Mouse (Mus musculus) midbrain, embryonic 15.5 days (tissue): ENCODE data around the gene Cemip2. TPM values are rescaled to one million over a fixed set of nuclear protein-coding genes. Genes with fewer than 3 reads are reported as not detected.
"Not testable (repeated sequence)": the region's sequence is repeated elsewhere in the genome, so short reads cannot be mapped to it uniquely, and the experiment has no call there.

ENCODE experiments used
- ATAC-seq: fragments of 200-750 bp; cut with Nextera tagmentation; replicated peaks from 2 replicates; pipeline ENCODE4 v1.8.0; 2017; ENCODE audit warnings: moderate TSS enrichment
- H3K27ac ChIP-seq: fragments of 300-500 bp; sonication (generic); 2 replicates; pipeline ENCODE4 v1.5.1; 2015; ENCODE audit warnings: mild to moderate bottlenecking, inconsistent platforms
- H3K27me3 ChIP-seq: fragments of 300-500 bp; sonication (generic); replicated peaks from 2 replicates; pipeline ENCODE4 v1.6.1; 2015; ENCODE audit warnings: inconsistent platforms
- H3K36me3 ChIP-seq: fragments of 300-500 bp; sonication (generic); replicated peaks from 2 replicates; pipeline ENCODE4 v1.6.1; 2015; ENCODE audit warnings: inconsistent platforms
- H3K4me1 ChIP-seq: fragments of 300-500 bp; sonication (generic); 2 replicates; pipeline ENCODE4 v1.6.1; 2015; ENCODE audit warnings: inconsistent platforms
- H3K4me2 ChIP-seq: fragments of 300-500 bp; sonication (generic); 2 replicates; pipeline ENCODE4 v1.6.1; 2015; ENCODE audit warnings: inconsistent platforms, mild to moderate bottlenecking, moderate library complexity
- H3K4me3 ChIP-seq: fragments of 300-500 bp; sonication (generic); 2 replicates; pipeline ENCODE4 v1.5.1; 2015; ENCODE audit warnings: mild to moderate bottlenecking, inconsistent platforms
- H3K9ac ChIP-seq: fragments of 300-500 bp; sonication (generic); 2 replicates; pipeline ENCODE4 v1.6.1; 2015; ENCODE audit warnings: mild to moderate bottlenecking, inconsistent platforms
- H3K9me3 ChIP-seq: fragments of 300-500 bp; sonication (generic); 2 replicates; pipeline ENCODE4 v1.6.1; 2016; ENCODE audit warnings: inconsistent platforms
- WGBS: fragments of 180-500 bp; shearing (Covaris S2); methylation state at CpG from one replicate; pipeline ENCODE4 v1.1.7; 2015; ENCODE audit warnings: mixed read lengths; 5-methylcytosine and 5-hydroxymethylcytosine counted together
- polyA plus RNA-seq: library from polyadenylated mRNA; unstranded; fragments of >200 nt; fragmentation: Nextera tagmentation; extraction: Ambion mirVana; gene quantifications from 2 replicates; pipeline ENCODE4 v1.2.1, GENCODE M21; 2015

Cemip2 gene
- polyA plus RNA-seq, 1 experiment from 2014 or later: 41.6 TPM

DNA sequence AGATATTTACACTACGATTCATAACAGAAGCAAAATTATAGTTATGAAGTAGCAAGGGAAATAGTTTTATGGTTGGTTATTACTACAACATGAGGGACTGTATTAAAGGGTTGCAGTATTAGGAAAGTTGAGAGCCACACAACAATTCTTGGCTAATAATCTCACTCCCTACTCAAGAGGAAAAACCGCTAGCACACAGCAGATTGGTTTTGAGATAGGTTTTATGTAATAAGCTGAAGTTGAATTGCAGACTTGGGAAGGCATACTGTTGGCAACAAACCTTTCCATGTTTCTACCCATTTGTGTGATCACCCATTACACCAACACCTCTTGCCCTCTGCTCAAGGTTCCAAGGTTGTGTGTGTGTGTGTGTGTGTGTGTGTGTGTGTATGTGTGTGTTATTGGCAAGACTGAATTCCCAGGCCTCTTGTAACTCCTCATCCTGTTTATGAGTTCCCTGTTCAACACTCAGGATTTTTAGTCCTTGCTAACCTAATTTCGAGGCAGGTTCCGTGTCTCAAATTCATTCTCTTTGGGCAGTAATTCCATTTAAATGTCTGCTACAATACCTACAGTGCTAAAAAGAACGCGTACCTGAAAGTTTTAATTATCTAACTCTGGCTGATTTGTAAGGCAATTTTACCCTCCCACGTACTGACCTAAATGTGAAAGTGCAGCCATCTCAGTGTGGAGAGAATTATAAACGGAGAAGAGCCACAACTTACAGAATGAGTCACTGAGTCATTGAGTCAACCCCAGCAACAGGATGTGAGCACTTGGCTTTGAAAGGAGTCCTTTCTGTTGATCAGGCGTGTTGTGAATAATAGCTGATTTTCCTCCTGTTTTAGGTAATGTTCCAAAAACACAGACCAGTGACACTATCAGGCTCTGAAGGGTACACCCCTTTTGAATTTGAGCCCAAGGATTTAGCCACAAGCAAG lies 85.1 kb downstream of the Cemip2 start:
- H3K9me3 ChIP-seq: no peaks in the 10 kb centered on the region
- no peak for ATAC-seq

DNA sequence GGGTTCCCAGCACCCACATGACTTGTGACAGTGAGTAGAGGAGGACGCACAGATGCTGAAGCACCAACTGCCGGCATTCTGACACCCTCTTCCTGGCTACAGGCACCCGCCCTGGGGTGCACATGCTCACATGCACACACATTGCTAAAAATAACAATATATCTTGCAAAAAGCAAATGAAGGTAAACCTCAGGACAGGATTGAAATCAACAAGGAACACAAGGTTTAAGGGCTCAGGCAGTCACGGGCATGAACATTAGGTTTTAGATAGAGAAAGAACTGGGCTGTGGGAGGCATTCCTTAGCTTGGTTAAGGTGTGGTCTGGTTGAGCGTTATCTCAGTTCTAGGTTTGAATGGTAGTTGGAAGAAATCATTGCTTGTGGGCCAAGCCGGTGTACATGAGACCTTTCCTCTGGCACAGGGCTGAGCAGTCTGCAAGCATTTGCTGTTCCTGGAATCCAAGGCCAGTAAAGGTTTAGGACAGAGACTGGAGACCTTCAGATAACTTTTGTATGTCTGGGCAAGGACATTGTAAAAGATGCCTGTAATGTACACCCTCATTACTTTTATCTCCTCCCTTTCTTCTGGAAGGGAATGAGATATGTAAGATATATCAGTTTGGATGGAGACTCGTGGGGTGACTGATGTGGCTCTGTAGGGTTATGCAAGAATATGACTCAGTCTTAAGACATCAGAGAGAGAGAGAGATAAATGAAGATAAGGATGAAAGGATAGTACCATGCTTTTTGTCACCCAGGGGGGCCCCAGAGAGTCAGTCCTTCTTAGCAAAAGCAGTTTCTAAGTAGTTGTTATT lies 87.3 kb downstream of the Cemip2 start:
- 91% methylated on average over 7 of the region's 7 CpGs for WGBS
- Histone ChIP-seq H3K36me3 (no peaks in the 10 kb centered on the region), H3K4me2 (no peak overlapping the region), H3K9me3 (no peaks in the 10 kb centered on the region), H3K4me1 (no peaks in the 10 kb centered on the region), H3K27me3 (no peaks in the 10 kb centered on the region), H3K27ac (no peak overlapping the region), H3K9ac (no peak overlapping the region), H3K4me3 (no peak overlapping the region)
- ATAC-seq: no peak

More for the DNA sequence above, 85.1 kb downstream of the Cemip2 start:
- H3K4me2 ChIP-seq: no peak overlapping the region
- H3K4me3 ChIP-seq: no peak overlapping the region
- H3K4me1 ChIP-seq: no peaks in the 10 kb centered on the region
- no peak overlapping the region for H3K27ac ChIP-seq
- H3K9ac ChIP-seq: no peak overlapping the region
- 91% methylated on average over 9 of the region's 9 CpGs for WGBS
- no peaks in the 10 kb centered on the region for H3K36me3 ChIP-seq
- H3K27me3 ChIP-seq: no peaks in the 10 kb centered on the region

DNA sequence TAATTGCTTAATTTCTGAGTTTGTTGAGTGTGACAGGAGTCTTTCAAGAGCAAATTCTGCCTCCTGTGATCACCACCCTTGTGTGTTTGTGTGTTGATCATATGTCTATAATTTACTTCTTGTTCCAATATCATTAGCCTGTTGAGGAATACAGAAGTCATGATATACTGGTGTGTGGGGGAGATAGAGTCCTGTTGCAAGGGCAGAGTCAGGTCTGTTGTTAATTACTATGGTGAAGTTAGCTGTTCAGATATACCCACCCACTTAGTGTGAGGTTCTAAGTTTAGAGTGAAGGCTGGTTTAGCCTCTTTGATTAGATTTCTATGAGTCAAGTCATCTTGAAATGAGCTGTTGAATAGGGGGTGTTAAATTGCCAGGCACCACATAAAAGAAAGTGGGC lies 88.0 kb downstream of the Cemip2 start:
- Histone ChIP-seq H3K4me1 (no peaks in the 10 kb centered on the region), H3K36me3 (no peaks in the 10 kb centered on the region), H3K9ac (no peak overlapping the region), H3K27me3 (no peaks in the 10 kb centered on the region), H3K9me3 (no peaks in the 10 kb centered on the region), H3K4me2 (no peak overlapping the region), H3K4me3 (no peak overlapping the region), H3K27ac (no peak overlapping the region)
- no peak for ATAC-seq

DNA sequence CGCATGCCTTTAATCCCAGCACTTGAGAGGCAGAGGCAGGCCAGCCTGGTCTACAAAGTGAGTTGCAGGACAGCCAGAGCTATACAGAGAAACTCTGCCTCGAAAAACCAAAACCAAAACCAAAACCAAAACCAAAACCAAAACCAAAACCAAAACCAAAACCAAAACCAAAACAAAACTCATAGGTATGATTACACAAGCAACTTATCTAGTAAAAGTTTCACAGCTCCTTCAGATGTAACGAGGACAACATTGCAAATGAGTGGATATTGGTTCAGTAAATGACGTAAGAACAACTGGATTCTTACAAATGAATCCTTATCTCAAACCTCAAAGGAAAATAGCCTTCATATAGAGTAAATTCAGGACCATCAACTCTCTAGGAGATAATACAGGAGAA lies 88.6 kb downstream of the Cemip2 start:
- not testable (repeated sequence) for H3K4me2 ChIP-seq, H3K36me3 ChIP-seq, H3K27me3 ChIP-seq, ATAC-seq, H3K27ac ChIP-seq, H3K4me3 ChIP-seq, H3K4me1 ChIP-seq, H3K9me3 ChIP-seq, H3K9ac ChIP-seq
- WGBS: 95% methylated on average over 4 of the region's 4 CpGs

DNA sequence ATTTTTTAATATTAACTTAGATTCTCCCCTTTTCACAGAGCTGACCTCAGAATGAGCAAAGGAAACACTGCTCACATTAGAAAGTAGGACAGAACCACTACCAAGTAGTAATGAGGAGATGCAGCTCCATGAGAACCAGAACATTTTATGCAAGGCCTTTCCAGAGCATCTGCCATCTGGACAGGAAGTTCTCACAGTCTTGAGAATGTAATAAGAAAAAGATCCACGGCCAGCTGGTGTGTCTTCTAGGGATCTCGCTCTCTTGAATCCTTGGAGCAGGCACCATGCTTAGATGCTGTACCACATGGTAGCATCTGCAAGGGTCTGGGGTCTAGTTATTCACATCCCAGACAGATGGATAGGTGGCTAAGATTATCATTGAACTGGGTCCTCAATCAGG lies 90.3 kb downstream of the Cemip2 start:
- Histone ChIP-seq H3K9ac (no peak overlapping the region), H3K27me3 (no peaks in the 10 kb centered on the region), H3K27ac (no peak overlapping the region), H3K4me2 (no peak overlapping the region), H3K36me3 (no peaks in the 10 kb centered on the region), H3K9me3 (no peaks in the 10 kb centered on the region), H3K4me1 (no peaks in the 10 kb centered on the region), H3K4me3 (no peak overlapping the region)
- ATAC-seq: no peak
- WGBS: 86% methylated on average over 2 of the region's 2 CpGs

DNA sequence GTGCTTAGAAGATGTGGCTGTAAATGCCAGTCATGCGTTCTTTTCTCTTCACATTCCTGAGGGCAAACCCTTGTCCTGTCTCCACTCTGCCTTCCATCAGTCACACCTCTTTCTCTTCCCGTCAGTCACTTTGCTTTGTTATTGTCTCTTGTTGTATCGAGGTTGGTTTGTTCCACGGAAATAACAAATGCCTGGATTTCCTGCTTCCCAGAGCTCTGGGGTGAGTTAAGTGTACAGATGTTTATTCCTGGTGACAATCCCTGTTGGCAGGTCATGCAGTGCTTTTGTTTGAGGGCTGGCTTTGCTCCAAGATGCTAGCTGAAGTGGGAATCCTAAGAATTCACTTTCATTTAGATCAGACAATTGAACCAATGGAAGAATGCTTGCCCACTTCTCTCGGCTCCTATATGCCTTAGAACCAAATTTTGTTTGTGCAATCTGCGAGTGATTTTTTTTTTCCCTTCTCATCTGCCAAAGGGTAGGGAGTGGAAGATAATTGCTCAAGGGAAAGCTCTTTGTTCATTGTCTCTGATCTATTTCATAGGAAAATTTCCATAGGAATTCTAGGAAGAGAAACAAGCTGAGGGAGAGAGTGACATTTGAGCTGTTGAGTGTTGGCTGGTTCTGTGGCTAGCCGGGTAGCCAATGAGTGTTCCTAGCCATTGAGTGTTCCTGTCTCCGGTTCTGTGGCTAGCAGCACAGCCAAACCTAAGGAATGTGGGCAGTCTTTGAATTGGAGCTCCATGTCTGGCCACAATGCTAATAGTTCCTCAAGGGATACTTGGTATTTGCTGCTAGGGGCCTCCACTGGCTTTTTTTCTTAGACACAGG lies 104.2 kb downstream of the Cemip2 start:
- ATAC-seq: no peak
- no peaks in the 10 kb centered on the region for H3K36me3 ChIP-seq
- H3K4me2 ChIP-seq: no peak overlapping the region
- no peak overlapping the region for H3K9ac ChIP-seq
- no peaks in the 10 kb centered on the region for H3K4me1 ChIP-seq
- H3K4me3 ChIP-seq: no peak overlapping the region
- no peaks in the 10 kb centered on the region for H3K9me3 ChIP-seq
- WGBS: 10% methylated on average over 8 of the region's 8 CpGs
- H3K27ac ChIP-seq: no peak overlapping the region
- no peaks in the 10 kb centered on the region for H3K27me3 ChIP-seq

DNA sequence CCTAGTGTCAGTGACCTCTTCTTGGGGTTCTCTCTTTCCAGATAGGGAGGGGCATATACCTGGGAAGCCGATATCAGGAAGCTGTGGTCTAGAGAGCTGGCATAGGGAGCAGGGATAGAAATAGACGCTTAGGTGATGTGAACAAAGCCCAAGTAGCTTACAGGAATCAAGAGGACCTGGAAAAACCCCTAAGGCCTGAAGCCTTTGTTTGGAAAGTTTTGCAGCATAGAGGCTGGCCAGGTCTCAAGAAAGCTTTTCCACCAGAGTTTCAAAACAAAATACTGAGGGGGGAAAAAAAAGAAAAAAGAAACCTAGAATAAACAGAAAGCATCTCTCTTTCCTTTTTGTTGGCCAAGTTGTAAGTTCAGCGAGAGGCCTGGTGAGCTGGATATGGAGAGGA lies 104.9 kb downstream of the Cemip2 start:
- Histone ChIP-seq H3K4me1 (no peaks in the 10 kb centered on the region), H3K4me2 (no peak overlapping the region), H3K36me3 (no peaks in the 10 kb centered on the region), H3K9ac (no peak overlapping the region), H3K27ac (no peak overlapping the region), H3K4me3 (no peak overlapping the region), H3K9me3 (no peaks in the 10 kb centered on the region), H3K27me3 (no peaks in the 10 kb centered on the region)
- 86% methylated on average over 3 of the region's 3 CpGs for WGBS
- ATAC-seq: no peak

DNA sequence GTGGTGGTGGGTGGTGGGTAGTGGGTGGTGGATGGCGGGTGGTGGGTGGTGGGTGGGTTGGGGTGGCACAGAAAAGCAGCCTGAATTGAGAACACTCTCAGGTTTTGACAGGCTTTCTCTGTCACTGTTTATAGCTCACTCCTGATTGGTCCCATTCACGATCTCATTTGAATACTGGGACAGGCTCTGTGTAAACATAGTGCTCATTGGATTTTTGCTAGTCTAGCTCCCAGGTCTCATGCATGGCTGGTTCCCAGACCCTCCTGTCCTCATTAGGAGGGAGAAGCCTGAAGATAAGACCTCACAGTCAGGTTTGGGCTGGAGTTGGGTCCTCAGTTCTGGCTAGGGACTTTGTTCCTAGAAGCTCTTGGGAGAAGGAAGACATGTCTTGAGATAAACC lies 105.8 kb downstream of the Cemip2 start:
- 83% methylated on average over 2 of the region's 2 CpGs for WGBS
- Histone ChIP-seq H3K4me3 (no peak overlapping the region), H3K27ac (no peak overlapping the region), H3K27me3 (no peaks in the 10 kb centered on the region), H3K9me3 (no peaks in the 10 kb centered on the region), H3K9ac (no peak overlapping the region), H3K4me1 (no peaks in the 10 kb centered on the region), H3K4me2 (no peak overlapping the region), H3K36me3 (no peaks in the 10 kb centered on the region)
- ATAC-seq: 0 out of 2 replicates have a peak, but pooled peaks have one; percentile 39

DNA sequence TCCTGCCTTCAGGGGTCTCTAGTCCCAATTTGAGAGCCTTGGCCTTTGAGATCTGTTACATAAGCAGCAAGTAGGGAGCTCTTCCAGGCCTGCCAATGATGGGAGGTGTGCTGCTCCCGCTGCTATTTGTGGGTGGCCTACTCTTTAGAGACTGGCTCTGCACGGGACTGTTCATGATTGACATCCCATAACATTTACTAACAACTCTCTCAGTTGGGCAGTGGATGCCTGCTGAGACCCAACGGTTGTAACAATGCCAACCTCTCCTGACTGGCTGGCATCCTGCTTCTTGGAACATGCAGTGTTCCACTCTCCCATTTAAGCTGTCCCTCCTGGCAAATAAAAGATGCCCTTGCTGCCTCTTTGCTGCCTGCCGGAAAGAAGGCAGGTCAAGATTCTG lies 106.2 kb downstream of the Cemip2 start:
- Histone ChIP-seq H3K4me3 (no peak overlapping the region), H3K27me3 (no peaks in the 10 kb centered on the region), H3K36me3 (no peaks in the 10 kb centered on the region), H3K4me2 (no peak overlapping the region), H3K9me3 (no peaks in the 10 kb centered on the region), H3K9ac (no peak overlapping the region), H3K27ac (no peak overlapping the region), H3K4me1 (no peaks in the 10 kb centered on the region)
- WGBS: 37% methylated on average over 4 of the region's 4 CpGs
- ATAC-seq: no peak

DNA sequence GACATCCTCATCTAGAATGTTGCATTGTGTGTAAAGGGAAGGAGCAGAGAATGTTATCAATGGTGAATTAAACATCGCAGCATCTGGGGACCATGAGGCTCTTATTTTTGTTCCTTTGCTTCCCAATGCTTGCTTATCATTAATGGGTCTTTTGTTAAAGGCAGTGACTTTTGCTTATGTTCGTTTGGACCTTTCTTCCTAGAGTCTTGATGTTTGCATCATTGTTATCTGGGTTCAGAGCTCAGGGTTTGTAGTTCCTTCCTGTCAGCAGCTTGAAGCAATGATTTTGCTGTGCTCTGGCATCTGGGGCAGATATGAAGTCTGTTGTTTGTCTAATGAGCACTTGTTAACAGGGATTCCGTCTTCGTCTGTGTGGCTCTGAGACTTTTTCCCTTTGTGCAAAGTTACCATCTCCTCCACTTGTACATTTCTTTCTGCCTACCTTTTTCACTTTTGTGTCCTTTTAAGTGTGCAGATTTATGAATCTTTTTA lies 108.1 kb downstream of the Cemip2 start:
- Histone ChIP-seq H3K36me3 (no peaks in the 10 kb centered on the region), H3K4me3 (no peak overlapping the region), H3K27me3 (no peaks in the 10 kb centered on the region), H3K9me3 (no peaks in the 10 kb centered on the region), H3K27ac (no peak overlapping the region), H3K9ac (no peak overlapping the region), H3K4me1 (no peaks in the 10 kb centered on the region), H3K4me2 (no peak overlapping the region)
- no peak for ATAC-seq
- WGBS: 75% methylated on average over 4 of the region's 4 CpGs

DNA sequence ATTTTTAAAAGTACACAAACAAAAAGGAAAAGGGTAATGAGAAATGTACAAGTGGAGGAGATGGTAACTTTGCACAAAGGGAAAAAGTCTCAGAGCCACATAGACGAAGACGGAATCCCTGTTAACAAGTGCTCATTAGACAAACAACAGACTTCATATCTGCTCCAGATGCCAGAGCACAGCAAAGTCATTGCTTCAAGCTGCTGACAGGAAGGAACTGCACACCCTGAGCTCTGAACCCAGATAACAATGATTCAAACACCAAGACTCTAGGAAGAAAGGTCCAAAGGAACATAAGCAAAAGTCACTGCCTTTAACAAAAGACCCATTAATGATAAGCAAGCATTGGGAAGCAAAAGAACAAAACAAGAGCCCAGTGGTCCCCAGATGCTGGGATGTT lies 112.6 kb downstream of the Cemip2 start:
- Histone ChIP-seq H3K4me3 (no peak overlapping the region), H3K36me3 (no peaks in the 10 kb centered on the region), H3K4me1 (no peaks in the 10 kb centered on the region), H3K9ac (no peak overlapping the region), H3K9me3 (no peaks in the 10 kb centered on the region), H3K4me2 (no peak overlapping the region), H3K27ac (no peak overlapping the region), H3K27me3 (no peaks in the 10 kb centered on the region)
- WGBS: 89% methylated on average over 2 of the region's 2 CpGs
- no peak for ATAC-seq

DNA sequence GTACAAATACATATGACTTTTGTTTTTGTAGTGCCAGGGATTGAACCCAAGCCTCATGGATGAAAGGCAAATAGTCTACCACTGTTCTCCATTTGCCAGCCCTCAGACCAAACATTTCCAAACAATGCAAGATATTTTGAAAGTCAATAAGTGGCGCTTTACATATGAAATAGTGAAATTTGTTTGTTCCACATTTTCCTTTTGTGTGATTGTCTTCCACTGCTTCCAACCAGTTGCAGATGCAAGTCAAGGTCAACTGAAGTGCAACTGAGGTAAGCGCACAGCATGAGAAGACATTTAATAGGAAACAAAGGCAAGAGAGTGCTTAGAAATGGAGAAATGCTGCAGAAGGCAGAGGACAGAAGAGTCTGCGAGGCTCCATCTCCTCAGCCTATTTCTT lies 116.7 kb downstream of the Cemip2 start:
- Histone ChIP-seq H3K9me3 (no peaks in the 10 kb centered on the region), H3K27ac (no peak overlapping the region), H3K36me3 (no peaks in the 10 kb centered on the region), H3K4me2 (no peak overlapping the region), H3K9ac (no peak overlapping the region), H3K4me1 (no peaks in the 10 kb centered on the region), H3K4me3 (no peak overlapping the region), H3K27me3 (no peaks in the 10 kb centered on the region)
- no peak for ATAC-seq
- 93% methylated on average over 3 of the region's 3 CpGs for WGBS
